Mouse (Mus musculus): Measurements from ENCODE around the gene Vps8. TPM values are rescaled to one million over a fixed set of nuclear protein-coding genes. Genes with fewer than 3 reads are reported as not detected.

Vps8 gene
- total RNA-seq, 2 experiments from 2014 or later, result 57.2 to 61.5 TPM

DNA sequence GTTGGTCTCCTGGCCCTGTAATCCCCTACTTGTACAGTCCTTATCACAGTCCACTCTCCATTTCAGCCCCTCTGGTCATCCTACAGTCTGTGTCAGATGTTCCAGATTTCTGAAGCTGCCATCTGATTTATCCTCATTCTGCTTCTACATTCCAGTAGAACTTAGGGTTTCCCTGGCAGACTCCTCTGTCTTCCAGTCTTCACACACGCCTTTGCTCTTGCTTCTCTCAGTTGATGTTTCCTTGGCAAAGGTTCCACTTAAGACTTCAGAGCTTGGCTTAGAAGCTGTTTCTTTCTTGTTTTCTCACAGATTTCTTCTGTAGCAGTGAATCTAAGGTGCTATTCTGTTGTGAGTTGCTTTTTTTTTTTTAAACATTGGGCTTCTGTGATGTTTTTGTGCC, 102.5 kb downstream of the Vps8 start:
- DNase-seq (ENCODE audit: extremely low spot score in 1 of 2, low spot score in 2 of 2), result no peak
- intact Hi-C loops (cut with DNase I), result no loop called here

- DNase-seq (ENCODE audit: extremely low spot score in 1 of 2, low spot score in 2 of 2), result no peak
- intact Hi-C loops (cut with DNase I), result no loop called here
These were observed 104.5 kb downstream of the Vps8 start for GRCm38 (mm10) chr16:21527271-21528007.

GRCm38 (mm10) chr16:21533503-21533902, 110.6 kb downstream of the Vps8 start:
- intact Hi-C loops (cut with DNase I), result no loop called here
- DNase-seq (ENCODE audit: extremely low spot score in 1 of 2, low spot score in 2 of 2), result no peak

- no peak for DNase-seq (ENCODE audit: extremely low spot score in 1 of 2, low spot score in 2 of 2)
- intact Hi-C loops (cut with DNase I), result no loop called here
These were observed 113.5 kb downstream of the Vps8 start for GRCm38 (mm10) chr16:21536240-21537005.

DNA sequence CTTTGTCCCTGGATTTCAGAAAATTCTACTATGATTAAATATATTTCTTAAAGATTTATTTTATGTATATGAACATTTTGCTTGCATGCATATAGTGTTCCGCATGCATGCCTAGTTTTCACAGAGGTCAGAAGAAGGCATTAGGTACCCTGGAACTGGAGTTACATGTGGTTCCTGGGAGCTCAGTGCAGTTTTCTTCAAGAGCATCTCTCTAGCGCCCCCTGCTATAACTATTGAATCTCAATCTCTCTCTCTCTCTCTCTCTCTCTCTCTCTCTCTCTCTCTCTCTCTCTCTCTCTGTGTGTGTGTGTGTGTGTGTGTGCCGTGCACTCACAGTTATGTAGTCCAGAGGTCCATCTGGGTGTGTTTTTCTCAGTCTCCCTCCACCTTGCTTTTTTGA, 114.4 kb downstream of the Vps8 start:
- intact Hi-C loops (cut with DNase I), result no loop called here
- DNase-seq (ENCODE audit: extremely low spot score in 1 of 2, low spot score in 2 of 2), result no peak

DNA sequence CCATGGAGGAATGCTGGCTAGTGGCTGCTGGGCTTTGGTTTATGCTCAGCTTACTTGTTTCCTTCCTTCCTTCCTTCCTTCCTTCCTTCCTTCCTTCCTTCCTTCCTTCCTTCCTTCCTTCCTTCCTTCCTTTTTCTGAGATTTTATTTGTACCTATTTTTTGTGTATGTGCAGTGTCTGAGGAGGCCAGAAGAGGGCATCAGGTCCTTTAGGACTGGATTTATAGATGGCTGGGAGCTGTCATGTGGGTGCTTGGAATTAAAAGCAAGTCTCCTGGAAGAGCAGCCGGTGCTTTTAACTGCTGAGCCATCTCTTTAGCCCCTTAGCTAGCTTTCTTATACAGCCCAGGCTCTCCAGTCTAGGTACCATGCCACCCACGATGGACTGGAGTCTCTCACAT, 116.0 kb downstream of the Vps8 start:
- no peak for DNase-seq (ENCODE audit: extremely low spot score in 1 of 2, low spot score in 2 of 2)
- intact Hi-C loops (cut with DNase I), result no loop called here

GRCm38 (mm10) chr16:21542559-21542958, 119.6 kb downstream of the Vps8 start:
- intact Hi-C loops (cut with DNase I), result no loop called here
- DNase-seq (ENCODE audit: extremely low spot score in 1 of 2, low spot score in 2 of 2), result no peak

DNA sequence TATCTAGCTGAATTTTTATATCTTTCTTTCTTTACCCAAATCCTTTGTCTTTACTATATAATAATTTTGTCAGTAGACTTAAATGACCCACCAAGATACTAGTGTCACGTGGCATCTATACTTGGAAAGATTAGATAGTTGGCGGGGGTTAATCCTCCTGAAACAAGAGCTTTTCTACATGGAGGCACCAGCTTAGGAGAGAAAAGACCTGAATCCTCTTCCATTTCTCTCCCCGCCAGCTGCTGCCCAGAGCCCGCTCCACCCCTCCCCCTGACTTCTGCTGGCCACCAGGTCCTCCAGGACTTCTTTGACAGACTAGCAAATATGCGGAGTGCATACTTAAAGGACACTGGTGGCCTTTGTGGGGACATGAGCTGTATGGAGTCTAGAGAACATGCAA, 124.5 kb downstream of the Vps8 start:
- DNase-seq (ENCODE audit: extremely low spot score in 1 of 2, low spot score in 2 of 2), result no peak
- intact Hi-C loops (cut with DNase I), result no loop called here

DNA sequence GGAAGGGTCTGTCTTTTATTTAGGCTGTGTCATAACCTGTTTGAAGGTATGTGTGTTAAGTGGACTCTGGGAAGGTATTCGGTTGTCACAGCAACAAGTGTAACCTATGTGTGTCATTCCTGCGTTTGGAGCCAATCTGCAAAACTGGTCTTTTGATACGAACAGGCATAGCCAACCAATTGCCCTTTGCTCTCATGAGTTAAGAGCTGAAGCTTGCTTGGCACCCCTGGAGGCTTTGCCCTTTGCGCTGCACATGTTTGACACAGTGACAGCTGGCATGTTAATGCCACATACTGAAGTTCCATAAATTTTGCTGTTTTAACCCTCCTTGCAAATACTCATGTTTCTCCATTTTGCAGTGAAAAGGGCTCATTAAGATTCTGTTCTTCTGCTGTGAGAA, 126.8 kb downstream of the Vps8 start:
- intact Hi-C loops (cut with DNase I), result no loop called here
- no peak for DNase-seq (ENCODE audit: extremely low spot score in 1 of 2, low spot score in 2 of 2)

- intact Hi-C loops (cut with DNase I), result no loop called here
- DNase-seq (ENCODE audit: extremely low spot score in 1 of 2, low spot score in 2 of 2), result no peak
These were observed 127.5 kb downstream of the Vps8 start for GRCm38 (mm10) chr16:21550453-21550852.

DNA sequence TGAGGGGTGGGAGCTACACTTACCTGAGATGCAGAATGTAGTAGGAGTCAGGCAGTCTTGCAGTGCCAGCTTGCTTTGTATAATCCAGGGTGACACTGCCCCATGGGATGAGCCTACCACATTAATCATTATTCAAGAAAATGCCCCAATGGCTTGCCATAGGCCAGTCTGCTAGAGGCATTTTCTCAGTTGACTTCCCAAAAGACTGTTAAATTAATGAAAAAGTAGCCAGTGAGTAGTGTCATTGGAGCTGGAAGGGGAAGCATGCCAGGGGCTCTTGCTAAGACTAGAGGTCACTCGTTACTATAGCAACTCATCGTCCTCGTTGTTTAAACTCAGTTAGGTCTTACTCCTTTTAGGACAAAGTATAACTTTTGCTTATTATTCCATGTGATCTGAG, 130.6 kb downstream of the Vps8 start:
- DNase-seq (ENCODE audit: extremely low spot score in 1 of 2, low spot score in 2 of 2), result no peak
- intact Hi-C loops (cut with DNase I), result no loop called here

DNA sequence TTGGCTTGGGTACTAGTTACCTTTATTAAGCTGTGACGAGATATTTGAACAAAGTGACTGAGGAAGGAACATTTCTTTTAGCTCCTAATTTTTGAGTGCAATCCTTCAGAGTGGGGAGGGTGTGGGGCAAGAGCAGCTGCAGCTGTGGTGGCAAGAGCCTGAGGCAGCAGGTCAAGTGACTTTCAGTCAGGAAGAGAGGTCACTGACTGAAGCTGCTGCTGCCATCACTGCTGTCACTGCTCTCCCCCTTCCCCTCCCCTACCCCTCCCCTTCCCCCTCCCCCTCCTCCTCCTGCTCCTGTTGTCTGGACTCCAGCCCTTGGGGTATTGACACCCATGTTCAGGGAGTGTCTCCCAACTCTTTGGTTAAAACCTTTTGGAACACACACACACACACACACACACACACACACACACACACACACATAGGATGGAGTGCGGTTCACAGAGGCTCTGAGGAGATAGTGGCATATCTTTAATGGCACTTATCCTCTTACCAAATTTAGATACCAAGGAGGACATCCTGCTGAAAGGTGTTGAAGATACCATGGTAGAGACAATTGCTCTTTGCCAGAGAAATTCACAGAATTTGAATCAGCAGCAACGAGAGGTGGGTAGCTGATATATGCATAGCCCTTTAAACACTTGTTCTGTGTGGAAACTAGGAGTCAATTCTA, 139.8 kb downstream of the Vps8 start:
- no peak for DNase-seq (ENCODE audit: extremely low spot score in 1 of 2, low spot score in 2 of 2)
- intact Hi-C loops (cut with DNase I), result no loop called here

GRCm38 (mm10) chr16:21563322-21563721, 140.4 kb downstream of the Vps8 start:
- intact Hi-C loops (cut with DNase I), result no loop called here
- DNase-seq (ENCODE audit: extremely low spot score in 1 of 2, low spot score in 2 of 2), result no peak

- intact Hi-C loops (cut with DNase I), result no loop called here
- DNase-seq (ENCODE audit: extremely low spot score in 1 of 2, low spot score in 2 of 2), result no peak
These were observed 144.2 kb downstream of the Vps8 start for GRCm38 (mm10) chr16:21567093-21567492.

GRCm38 (mm10) chr16:21569952-21570351, 147.0 kb downstream of the Vps8 start:
- intact Hi-C loops (cut with DNase I), result no loop called here

DNA sequence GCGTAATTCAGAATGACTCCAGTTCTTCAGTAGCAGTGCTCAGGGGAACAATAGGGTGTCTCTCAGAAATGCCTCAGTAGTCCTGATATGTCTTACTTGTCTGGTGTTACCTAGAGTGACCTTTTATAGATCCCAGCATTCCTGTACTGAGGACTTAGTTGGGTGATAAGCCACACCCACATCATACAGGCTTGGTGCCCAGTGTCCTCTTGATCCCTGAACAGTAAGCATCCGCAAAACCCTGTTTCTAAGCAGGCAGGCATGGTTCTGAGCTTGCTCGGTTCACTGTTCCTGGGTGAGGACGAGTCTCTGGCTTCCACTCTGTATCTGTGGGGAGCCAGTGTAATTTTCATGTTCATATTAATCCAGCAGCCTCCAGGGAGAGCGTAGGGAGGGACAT, 147.9 kb downstream of the Vps8 start:
- DNase-seq (ENCODE audit: extremely low spot score in 1 of 2, low spot score in 2 of 2), result no peak
- intact Hi-C loops (cut with DNase I), result no loop called here

More at GRCm38 (mm10) chr16:21569952-21570351, 147.0 kb downstream of the Vps8 start:
- no peak for DNase-seq (ENCODE audit: extremely low spot score in 1 of 2, low spot score in 2 of 2)

DNA sequence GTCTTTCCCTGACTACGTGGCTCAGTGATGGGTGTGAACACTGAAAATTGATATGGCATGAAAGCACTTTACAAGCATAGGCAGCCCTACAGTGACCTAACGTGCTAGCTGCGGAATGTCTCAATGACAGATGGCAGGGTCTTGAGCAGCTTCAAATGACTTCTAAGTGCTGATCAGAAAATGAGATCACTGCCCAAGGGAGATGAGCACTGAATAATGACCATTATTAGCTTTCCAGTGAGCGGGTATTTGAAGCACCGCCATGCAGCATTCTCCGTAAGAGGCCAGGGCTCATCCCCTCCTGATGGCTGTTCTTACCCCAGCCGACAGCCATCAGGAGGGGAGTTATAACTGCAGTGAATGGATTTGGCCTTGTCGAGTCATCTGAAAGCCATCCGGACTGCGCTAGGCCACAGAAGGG, 153.1 kb downstream of the Vps8 start:
- intact Hi-C loops (cut with DNase I), result no loop called here
- DNase-seq (ENCODE audit: extremely low spot score in 1 of 2, low spot score in 2 of 2), result no peak

DNA sequence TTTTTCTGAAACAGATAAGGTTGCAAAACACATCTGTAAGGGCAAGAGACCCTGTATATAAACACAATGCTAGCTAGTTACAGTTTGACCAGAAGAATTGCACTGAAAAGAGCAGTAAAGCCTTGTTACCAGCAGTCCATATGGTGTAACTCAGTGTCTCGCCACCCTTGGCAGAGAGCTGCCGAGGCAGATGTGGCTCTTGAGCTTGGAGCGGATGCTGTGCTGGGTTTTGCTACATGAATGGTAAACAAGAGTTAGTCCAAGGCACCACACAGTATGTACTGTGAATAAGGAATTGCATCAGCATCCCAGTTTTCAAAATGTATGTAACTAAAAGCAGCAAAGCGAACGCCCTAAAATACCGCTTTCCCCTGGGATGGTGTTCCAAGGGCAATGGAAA, 166.2 kb downstream of the Vps8 start:
- intact Hi-C loops (cut with DNase I), result no loop called here
- no peak for DNase-seq (ENCODE audit: extremely low spot score in 1 of 2, low spot score in 2 of 2)

GRCm38 (mm10) chr16:21590806-21591205, 167.9 kb downstream of the Vps8 start:
- intact Hi-C loops (cut with DNase I), result no loop called here
- DNase-seq (ENCODE audit: extremely low spot score in 1 of 2, low spot score in 2 of 2), result no peak

- intact Hi-C loops (cut with DNase I), result no loop called here
- DNase-seq (ENCODE audit: extremely low spot score in 1 of 2, low spot score in 2 of 2), result no peak
These were observed 168.6 kb downstream of the Vps8 start for GRCm38 (mm10) chr16:21591511-21591910.
